Mouse (Mus musculus): ENCODE results near the gene Gna12.

Gna12 gene

GRCm38 (mm10) chr5:140796051-140796450, 34.2 kb downstream of the Gna12 start:
- DNase-seq (ENCODE audit: low read depth, low spot score), result no peak

- no peak for DNase-seq (ENCODE audit: low read depth, low spot score)
These were observed 35.1 kb downstream of the Gna12 start for GRCm38 (mm10) chr5:140795176-140795575.

GRCm38 (mm10) chr5:140794753-140795152, 35.5 kb downstream of the Gna12 start:
- DNase-seq (ENCODE audit: low read depth, low spot score), result no peak

- no peak for DNase-seq (ENCODE audit: low read depth, low spot score)
These were observed 38.0 kb downstream of the Gna12 start for GRCm38 (mm10) chr5:140792233-140792632.

GRCm38 (mm10) chr5:140790937-140791877, 39.0 kb downstream of the Gna12 start:
- DNase-seq (ENCODE audit: low read depth, low spot score), result no peak

GRCm38 (mm10) chr5:140790392-140790791, 39.8 kb downstream of the Gna12 start:
- no peak for DNase-seq (ENCODE audit: low read depth, low spot score)

- DNase-seq (ENCODE audit: low read depth, low spot score), result peak; percentile 49
These were observed 40.7 kb downstream of the Gna12 start for GRCm38 (mm10) chr5:140789561-140789960.

- no peak for DNase-seq (ENCODE audit: low read depth, low spot score)
These were observed 44.9 kb downstream of the Gna12 start for GRCm38 (mm10) chr5:140785240-140785872.

GRCm38 (mm10) chr5:140784288-140784687, 45.9 kb downstream of the Gna12 start:
- no peak for DNase-seq (ENCODE audit: low read depth, low spot score)

GRCm38 (mm10) chr5:140783577-140783976, 46.7 kb downstream of the Gna12 start:
- peak; percentile 25 for DNase-seq (ENCODE audit: low read depth, low spot score)

- DNase-seq (ENCODE audit: low read depth, low spot score), result no peak
These were observed 48.2 kb downstream of the Gna12 start for GRCm38 (mm10) chr5:140781886-140782572.

GRCm38 (mm10) chr5:140781122-140781521, 49.1 kb downstream of the Gna12 start:
- no peak for DNase-seq (ENCODE audit: low read depth, low spot score)

- DNase-seq (ENCODE audit: low read depth, low spot score), result no peak
These were observed 53.3 kb downstream of the Gna12 start for GRCm38 (mm10) chr5:140776968-140777367.

GRCm38 (mm10) chr5:140775111-140775510, 55.1 kb downstream of the Gna12 start:
- no peak for DNase-seq (ENCODE audit: low read depth, low spot score)

GRCm38 (mm10) chr5:140772158-140772557, 58.1 kb downstream of the Gna12 start:
- DNase-seq (ENCODE audit: low read depth, low spot score), result no peak

GRCm38 (mm10) chr5:140771612-140772011, 58.6 kb downstream of the Gna12 start:
- DNase-seq (ENCODE audit: low read depth, low spot score), result no peak

GRCm38 (mm10) chr5:140768333-140768732, 61.9 kb downstream of the Gna12 start:
- no peak for DNase-seq (ENCODE audit: low read depth, low spot score)

GRCm38 (mm10) chr5:140767704-140768141, 62.5 kb downstream of the Gna12 start:
- DNase-seq (ENCODE audit: low read depth, low spot score), result peak; percentile 73

- DNase-seq (ENCODE audit: low read depth, low spot score), result no peak
These were observed 63.7 kb downstream of the Gna12 start for GRCm38 (mm10) chr5:140766566-140766965.

- no peak for DNase-seq (ENCODE audit: low read depth, low spot score)
These were observed 65.2 kb downstream of the Gna12 start for GRCm38 (mm10) chr5:140764921-140765613.

- DNase-seq (ENCODE audit: low read depth, low spot score), result no peak
These were observed 67.7 kb downstream of the Gna12 start for GRCm38 (mm10) chr5:140762540-140762939.

- no peak for DNase-seq (ENCODE audit: low read depth, low spot score)
These were observed 71.4 kb downstream of the Gna12 start for GRCm38 (mm10) chr5:140758864-140759263.
